Mouse (Mus musculus) forebrain, embryonic 10.5 days (tissue): ENCODE measurements around the gene Gm20532. TPM values are rescaled to one million over a fixed set of nuclear protein-coding genes. Genes with fewer than 3 reads are reported as not detected.

Experiments used
- DNase-seq: peaks from one replicate; pipeline ENCODE4 v3.0.0-alpha.2; 2017; ENCODE audit warnings: low spot score; ENCODE audit errors: extremely low spot score
- H3K27ac ChIP-seq: fragments of 300-500 bp; sonication (generic); 2 replicates; pipeline ENCODE4 v1.5.1; 2016; ENCODE audit warnings: mild to moderate bottlenecking
- H3K27me3 ChIP-seq: fragments of 300-500 bp; sonication (generic); 2 replicates; pipeline ENCODE4 v1.6.1; 2016; ENCODE audit warnings: mild to moderate bottlenecking; ENCODE audit not compliant: poor library complexity, severe bottlenecking
- H3K36me3 ChIP-seq: fragments of 300-500 bp; sonication (generic); replicated peaks from 2 replicates; pipeline ENCODE4 v1.6.1; 2016; ENCODE audit warnings: mild to moderate bottlenecking, moderate library complexity
- H3K4me1 ChIP-seq: fragments of 300-500 bp; sonication (generic); 2 replicates; pipeline ENCODE4 v1.6.1; 2016
- H3K4me3 ChIP-seq: fragments of 300-500 bp; sonication (generic); 2 replicates; pipeline ENCODE4 v1.5.1; 2016; ENCODE audit warnings: mild to moderate bottlenecking, moderate library complexity
- H3K9me3 ChIP-seq: fragments of 300-500 bp; sonication (generic); 2 replicates; pipeline ENCODE4 v1.6.1; 2016; ENCODE audit warnings: mild to moderate bottlenecking, moderate library complexity
- WGBS: fragments of 180-500 bp; shearing (Covaris S2); methylation state at CpG from one replicate; pipeline ENCODE4 v1.1.7; 2016; 5-methylcytosine and 5-hydroxymethylcytosine counted together
- polyA plus RNA-seq: library from polyadenylated mRNA; unstranded; fragments of >200 nt; fragmentation: Nextera tagmentation; extraction: Ambion mirVana; gene quantifications from 2 replicates; pipeline ENCODE4 v1.2.1, GENCODE M21; 2016

The Gm20532 gene
- polyA plus RNA-seq, 1 experiment from 2014 or later = not detected

GRCm38 (mm10) chr2:26575865-26576264 is 10.6 kb upstream of the Gm20532 start:
- no peaks in the 10 kb centered on the region for H3K36me3 ChIP-seq
- 76% methylated on average over 4 of the region's 4 CpGs for WGBS
- no peak for DNase-seq
- H3K4me1 ChIP-seq = peaks cover 67% of the 10 kb centered on the region
- no peaks in the 10 kb centered on the region for H3K27me3 ChIP-seq
- peak overlapping the region; percentile 78 for H3K27ac ChIP-seq
- H3K9me3 ChIP-seq = no peaks in the 10 kb centered on the region
- H3K4me3 ChIP-seq = no peak overlapping the region

GRCm38 (mm10) chr2:26576462-26576861 is 10.0 kb upstream of the Gm20532 start:
- H3K27ac ChIP-seq = peak overlapping the region; percentile 78
- DNase-seq = no peak
- H3K9me3 ChIP-seq = no peaks in the 10 kb centered on the region
- no peaks in the 10 kb centered on the region for H3K27me3 ChIP-seq
- H3K4me3 ChIP-seq = no peak overlapping the region
- H3K36me3 ChIP-seq = no peaks in the 10 kb centered on the region
- peaks cover 67% of the 10 kb centered on the region for H3K4me1 ChIP-seq
- 43% methylated on average over 4 of the region's 4 CpGs for WGBS

GRCm38 (mm10) chr2:26578369-26578768 is 8.1 kb upstream of the Gm20532 start:
- 47% methylated on average over 6 of the region's 6 CpGs for WGBS
- Histone ChIP-seq H3K4me3 (no peak overlapping the region), H3K27ac (peak overlapping the region; percentile 78), H3K36me3 (no peaks in the 10 kb centered on the region), H3K4me1 (peaks cover 62% of the 10 kb centered on the region), H3K27me3 (no peaks in the 10 kb centered on the region), H3K9me3 (no peaks in the 10 kb centered on the region)
- DNase-seq = no peak

GRCm38 (mm10) chr2:26579714-26580113 is 6.7 kb upstream of the Gm20532 start, which contains the start of gene Egfl7:
TSS of gene Egfl7 (plus strand) at chr2:26580014.
- peak within 1 kb of the TSS; percentile 78 for H3K27ac ChIP-seq

GRCm38 (mm10) chr2:26580751-26581150 is 5.7 kb upstream of the Gm20532 start:
- Histone ChIP-seq H3K4me1 (peaks cover 42% of the 10 kb centered on the region), H3K4me3 (no peak overlapping the region), H3K9me3 (no peaks in the 10 kb centered on the region), H3K36me3 (no peaks in the 10 kb centered on the region), H3K27ac (0 out of 2 replicates have a peak overlapping the region, but pooled peaks have one; percentile 40), H3K27me3 (peaks cover 8% of the 10 kb centered on the region; the same call in 1 of the 2 replicates)
- WGBS = 90% methylated on average over 5 of the region's 5 CpGs
- no peak for DNase-seq

More at GRCm38 (mm10) chr2:26579714-26580113, 6.7 kb upstream of the Gm20532 start, which contains the start of gene Egfl7:
- H3K4me1 ChIP-seq = peaks cover 53% of the 10 kb centered on the region
- no peak for DNase-seq
- no peak within 1 kb of the TSS for H3K4me3 ChIP-seq
- no peaks in the 10 kb centered on the region for H3K36me3 ChIP-seq
- H3K27me3 ChIP-seq = no peaks in the 10 kb centered on the region
- 95% methylated on average over 1 of the region's 1 CpGs for WGBS
- no peaks in the 10 kb centered on the region for H3K9me3 ChIP-seq

- Histone ChIP-seq H3K4me3 (no peak overlapping the region), H3K27ac (no peak overlapping the region), H3K9me3 (no peaks in the 10 kb centered on the region), H3K36me3 (no peaks in the 10 kb centered on the region), H3K4me1 (peaks cover 39% of the 10 kb centered on the region), H3K27me3 (peaks cover 9% of the 10 kb centered on the region; the same call in 1 of the 2 replicates)
- no peak for DNase-seq
- 67% methylated on average over 2 of the region's 2 CpGs for WGBS
These were observed 4.2 kb upstream of the Gm20532 start for GRCm38 (mm10) chr2:26582203-26582602.

GRCm38 (mm10) chr2:26582741-26583140 is 3.7 kb upstream of the Gm20532 start:
- H3K4me3 ChIP-seq = no peak overlapping the region
- peak overlapping the region; percentile 63; the same call in 1 of the 2 replicates for H3K27ac ChIP-seq
- H3K36me3 ChIP-seq = no peaks in the 10 kb centered on the region
- no peak for DNase-seq
- H3K27me3 ChIP-seq = peaks cover 9% of the 10 kb centered on the region; the same call in 1 of the 2 replicates
- no peaks in the 10 kb centered on the region for H3K9me3 ChIP-seq
- 83% methylated on average over 7 of the region's 7 CpGs for WGBS
- H3K4me1 ChIP-seq = peaks cover 39% of the 10 kb centered on the region

- Histone ChIP-seq H3K4me1 (peaks cover 39% of the 10 kb centered on the region), H3K9me3 (no peaks in the 10 kb centered on the region), H3K27ac (peak overlapping the region; percentile 63), H3K27me3 (peaks cover 9% of the 10 kb centered on the region; the same call in 1 of the 2 replicates), H3K4me3 (peak overlapping the region; percentile 36), H3K36me3 (no peaks in the 10 kb centered on the region)
- 80% methylated on average over 11 of the region's 11 CpGs for WGBS
- DNase-seq = no peak
These were observed 2.8 kb upstream of the Gm20532 start for GRCm38 (mm10) chr2:26583640-26584039.

GRCm38 (mm10) chr2:26585713-26586112 is 726 bp upstream of the Gm20532 start:
- DNase-seq = no peak
- WGBS = 70% methylated on average over 6 of the region's 6 CpGs
- Histone ChIP-seq H3K4me1 (peaks cover 38% of the 10 kb centered on the region), H3K27me3 (peaks cover 9% of the 10 kb centered on the region; the same call in 1 of the 2 replicates), H3K27ac (peak overlapping the region; percentile 54), H3K9me3 (no peaks in the 10 kb centered on the region), H3K36me3 (no peaks in the 10 kb centered on the region; the same call in 1 of the 2 replicates), H3K4me3 (peak overlapping the region; percentile 66)

GRCm38 (mm10) chr2:26587044-26587405 is 586 bp downstream of the Gm20532 start:
- H3K36me3 ChIP-seq = peaks cover 3% of the 10 kb centered on the region; the same call in 1 of the 2 replicates
- no peaks in the 10 kb centered on the region for H3K9me3 ChIP-seq
- 5% methylated on average over 11 of the region's 11 CpGs for WGBS
- H3K4me1 ChIP-seq = peaks cover 38% of the 10 kb centered on the region
- H3K27me3 ChIP-seq = peaks cover 9% of the 10 kb centered on the region; the same call in 1 of the 2 replicates
- H3K4me3 ChIP-seq = peak overlapping the region; percentile 66
- DNase-seq = no peak
- H3K27ac ChIP-seq = peak overlapping the region; percentile 88

GRCm38 (mm10) chr2:26588573-26588972 is 2.1 kb downstream of the Gm20532 start:
- H3K4me1 ChIP-seq = peaks cover 35% of the 10 kb centered on the region
- H3K9me3 ChIP-seq = no peaks in the 10 kb centered on the region
- peak overlapping the region; percentile 66; the same call in 1 of the 2 replicates for H3K4me3 ChIP-seq
- 46% methylated on average over 4 of the region's 4 CpGs for WGBS
- H3K36me3 ChIP-seq = peaks cover 7% of the 10 kb centered on the region; the same call in 1 of the 2 replicates
- peak overlapping the region; percentile 40; the same call in 1 of the 2 replicates for H3K27ac ChIP-seq
- no peak for DNase-seq
- H3K27me3 ChIP-seq = peaks cover 9% of the 10 kb centered on the region; the same call in 1 of the 2 replicates

GRCm38 (mm10) chr2:26589284-26589683 is 2.8 kb downstream of the Gm20532 start:
- 92% methylated on average over 10 of the region's 10 CpGs for WGBS
- DNase-seq = no peak
- Histone ChIP-seq H3K9me3 (no peaks in the 10 kb centered on the region), H3K27ac (no peak overlapping the region), H3K27me3 (peaks cover 9% of the 10 kb centered on the region; the same call in 1 of the 2 replicates), H3K4me3 (no peak overlapping the region), H3K4me1 (peaks cover 33% of the 10 kb centered on the region), H3K36me3 (peaks cover 10% of the 10 kb centered on the region; the same call in 1 of the 2 replicates)

- H3K9me3 ChIP-seq = no peaks in the 10 kb centered on the region
- 94% methylated on average over 7 of the region's 7 CpGs for WGBS
- peaks cover 33% of the 10 kb centered on the region for H3K4me1 ChIP-seq
- H3K4me3 ChIP-seq = no peak overlapping the region
- peaks cover 5% of the 10 kb centered on the region; the same call in 1 of the 2 replicates for H3K27me3 ChIP-seq
- no peak overlapping the region for H3K27ac ChIP-seq
- peaks cover 16% of the 10 kb centered on the region; the same call in 1 of the 2 replicates for H3K36me3 ChIP-seq
- DNase-seq = no peak
These were observed 3.8 kb downstream of the Gm20532 start for GRCm38 (mm10) chr2:26590282-26590681.
